Mouse (Mus musculus): ENCODE data around the gene Ms4a12. TPM values are rescaled to one million over a fixed set of nuclear protein-coding genes. Genes with fewer than 3 reads are reported as not detected.
"Not testable (repeated sequence)": the region's sequence is repeated elsewhere in the genome, so short reads cannot be mapped to it uniquely, and the experiment has no call there.

Ms4a12 gene
- total RNA-seq (2021) = not detected
- long read RNA-seq, experiment 1 = 0 reads
- long read RNA-seq, experiment 2 = 0 reads

- no peak for DNase-seq
- H3K4me3 ChIP-seq = no peak within 1 kb of the TSS
- H3K27ac ChIP-seq = no peak within 1 kb of the TSS
- TF ChIP-seq CTCF (IDR thresholded peaks at IDR 0.05) = no peak
- intact Hi-C loops (cut with DNase I) = no loop called here
Measured at GRCm38 (mm10) chr19:11232348-11232747, at the start of gene Ms4a12. Gene Ms4a12, minus strand, starts transcription at chr19:11232448.

GRCm38 (mm10) chr19:11280223-11280622, 48.0 kb upstream of the Ms4a12 start:
- Histone ChIP-seq H3K4me3 (no peak overlapping the region), H3K27ac (no peak overlapping the region)
- intact Hi-C loops (cut with DNase I) = no loop called here
- DNase-seq = no peak
- no peak for TF ChIP-seq CTCF (IDR thresholded peaks at IDR 0.05)

GRCm38 (mm10) chr19:11276431-11276830, 44.2 kb upstream of the Ms4a12 start:
- no peak for TF ChIP-seq CTCF (IDR thresholded peaks at IDR 0.05)
- Histone ChIP-seq H3K4me3 (no peak overlapping the region), H3K27ac (no peak overlapping the region)
- DNase-seq = no peak
- intact Hi-C loops (cut with DNase I) = no loop called here

- intact Hi-C loops (cut with DNase I) = no loop called here
- H3K27ac ChIP-seq = no peak overlapping the region
- no peak overlapping the region for H3K4me3 ChIP-seq
- DNase-seq = no peak
- TF ChIP-seq CTCF (IDR thresholded peaks at IDR 0.05) = no peak
Measured at GRCm38 (mm10) chr19:11266956-11267355, 34.7 kb upstream of the Ms4a12 start.

GRCm38 (mm10) chr19:11266052-11266845, 34.0 kb upstream of the Ms4a12 start, which contains the start of gene Ms4a1:
Gene Ms4a1, minus strand, starts transcription at chr19:11266241.
- DNase-seq = no peak
- intact Hi-C loops (cut with DNase I) = no loop called here
- H3K4me3 ChIP-seq = no peak within 1 kb of the TSS
- no peak for TF ChIP-seq CTCF (IDR thresholded peaks at IDR 0.05)
- no peak within 1 kb of the TSS for H3K27ac ChIP-seq

GRCm38 (mm10) chr19:11264602-11265185, 32.4 kb upstream of the Ms4a12 start:
- intact Hi-C loops (cut with DNase I) = no loop called here
- Histone ChIP-seq H3K27ac (no peak overlapping the region), H3K4me3 (no peak overlapping the region)
- no peak for TF ChIP-seq CTCF (IDR thresholded peaks at IDR 0.05)
- no peak for DNase-seq

GRCm38 (mm10) chr19:11263549-11263948, 31.3 kb upstream of the Ms4a12 start:
- no peak for TF ChIP-seq CTCF (IDR thresholded peaks at IDR 0.05)
- no peak overlapping the region for H3K4me3 ChIP-seq
- no peak for DNase-seq
- H3K27ac ChIP-seq = no peak overlapping the region
- intact Hi-C loops (cut with DNase I) = no loop called here

GRCm38 (mm10) chr19:11262932-11263331, 30.7 kb upstream of the Ms4a12 start:
- H3K4me3 ChIP-seq; H3K27ac ChIP-seq; DNase-seq; intact Hi-C loops (cut with DNase I): not testable (repeated sequence)

- intact Hi-C loops (cut with DNase I) = no loop called here
- no peak for TF ChIP-seq CTCF (IDR thresholded peaks at IDR 0.05)
- DNase-seq = no peak
- Histone ChIP-seq H3K4me3 (no peak overlapping the region), H3K27ac (no peak overlapping the region)
Measured at GRCm38 (mm10) chr19:11261522-11261921, 29.3 kb upstream of the Ms4a12 start.

GRCm38 (mm10) chr19:11244230-11244629, 12.0 kb upstream of the Ms4a12 start:
- no peak for DNase-seq
- TF ChIP-seq CTCF (IDR thresholded peaks at IDR 0.05) = no peak
- no peak overlapping the region for H3K4me3 ChIP-seq
- intact Hi-C loops (cut with DNase I) = no loop called here
- H3K27ac ChIP-seq = no peak overlapping the region

GRCm38 (mm10) chr19:11242560-11242959, 10.3 kb upstream of the Ms4a12 start:
- intact Hi-C loops (cut with DNase I) = no loop called here
- TF ChIP-seq CTCF (IDR thresholded peaks at IDR 0.05) = no peak
- Histone ChIP-seq H3K4me3 (no peak overlapping the region), H3K27ac (no peak overlapping the region)
- no peak for DNase-seq

- no peak overlapping the region for H3K27ac ChIP-seq
- H3K4me3 ChIP-seq = no peak overlapping the region
- no peak for TF ChIP-seq CTCF (IDR thresholded peaks at IDR 0.05)
- intact Hi-C loops (cut with DNase I) = no loop called here
- no peak for DNase-seq
Measured at GRCm38 (mm10) chr19:11235820-11236219, 3.6 kb upstream of the Ms4a12 start.

- no peak for DNase-seq
- TF ChIP-seq CTCF (IDR thresholded peaks at IDR 0.05) = no peak
- Histone ChIP-seq H3K27ac (no peak overlapping the region), H3K4me3 (no peak overlapping the region)
- intact Hi-C loops (cut with DNase I) = no loop called here
Measured at GRCm38 (mm10) chr19:11234921-11235735, 2.9 kb upstream of the Ms4a12 start.
